In the genomic region with DNA sequence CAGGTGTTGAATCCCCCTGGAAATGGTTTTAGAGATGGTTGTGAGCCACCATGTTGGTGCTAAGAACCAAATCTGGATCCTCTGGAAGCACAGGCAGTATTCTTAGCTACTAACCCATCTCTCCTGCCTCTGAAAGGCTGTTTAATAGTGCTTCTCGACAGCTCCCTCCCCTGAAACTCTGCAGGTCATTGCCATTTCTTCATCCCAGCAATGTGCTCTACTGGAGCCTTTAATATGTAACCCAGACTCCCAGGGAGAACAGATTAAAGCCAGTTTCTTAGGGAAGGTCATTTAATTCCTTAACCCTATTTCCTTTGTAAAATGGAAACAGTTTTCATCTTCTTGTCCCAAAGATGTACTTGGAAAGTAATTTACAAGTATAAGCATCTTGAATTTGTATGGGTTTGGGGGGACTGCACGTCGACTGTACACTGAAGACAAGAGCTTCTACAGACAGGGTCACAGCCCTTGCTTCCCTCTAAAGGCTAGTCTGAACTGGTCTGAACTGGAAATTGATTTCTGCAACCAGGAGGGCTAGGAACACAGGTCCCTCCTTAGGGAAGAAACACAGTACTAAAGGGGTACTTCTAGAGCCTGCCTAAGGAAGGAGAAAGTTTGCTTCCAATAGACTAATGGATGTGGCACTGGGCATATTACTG, we compare ENCODE assay signal across 9 mouse cellular contexts. TPM values are rescaled to one million over a fixed set of nuclear protein-coding genes. Genes with fewer than 3 reads are reported as not detected.
DNase-seq lines count a peak whose midpoint lies in the region; ATAC-seq and TF ChIP-seq lines count a peak whose summit lies in the region.
"Had no signal": no experiment of that assay in that cellular context is flagged by ENCODE, and none has a peak within 500 bp of the region (broad histone marks: within the 10 kb centered on the region; RNA-seq: fewer than 3 reads in every experiment).

No protein-coding gene starts in this region.

- 0 out of 2 replicates have a peak, but pooled peaks cover 3% of the 10 kb centered on the region for H3K36me3 ChIP-seq in lung, postnatal 0 days (ENCODE audit: insufficient read depth, low read length)
- peaks cover 14% of the 10 kb centered on the region; the same call in 1 of the 2 replicates for H3K36me3 ChIP-seq in embryonic facial prominence, embryonic 15.5 days
- peaks cover 6% of the 10 kb centered on the region for H3K36me3 ChIP-seq in stomach, embryonic 14.5 days (ENCODE audit: control insufficient read depth, insufficient read depth, low read length)

- no peak overlapping the region for H3K4me3 ChIP-seq in lung, postnatal 0 days (ENCODE audit: low read depth, low read length)
- H3K4me3 ChIP-seq in embryonic facial prominence, embryonic 15.5 days (replicated peaks), result no peak overlapping the region
- no peak overlapping the region for H3K4me3 ChIP-seq in stomach, embryonic 14.5 days (ENCODE audit: low read depth, low read length)

- no peak for ATAC-seq in lung, postnatal 0 days
- no peak for ATAC-seq in embryonic facial prominence, embryonic 15.5 days (ENCODE audit: insufficient number of reproducible peaks, low FRiP score, low TSS enrichment, low read depth)
- ATAC-seq in stomach, embryonic 14.5 days (ENCODE audit: insufficient number of reproducible peaks, insufficient read depth, low FRiP score, low read depth), result no peak
- ATAC-seq in erythroblast, adult 5-6 weeks (replicated peaks; ENCODE audit: low FRiP score, poor library complexity, severe bottlenecking), result no peak

- H3K4me2 ChIP-seq in lung, postnatal 0 days (replicated peaks; ENCODE audit: low read depth, low read length), result no peak overlapping the region
- H3K4me2 ChIP-seq in embryonic facial prominence, embryonic 15.5 days (replicated peaks), result no peak overlapping the region
- peak overlapping the region; percentile 97; the same call in 1 of the 2 replicates for H3K4me2 ChIP-seq in stomach, embryonic 14.5 days (replicated peaks; ENCODE audit: low read depth, low read length)

- 0 out of 2 replicates have a peak, but pooled peaks cover 5% of the 10 kb centered on the region for H3K27me3 ChIP-seq in lung, postnatal 0 days (replicated peaks; ENCODE audit: insufficient read depth, low read length)
- peaks cover 26% of the 10 kb centered on the region for H3K27me3 ChIP-seq in embryonic facial prominence, embryonic 15.5 days
- peaks cover 17% of the 10 kb centered on the region; the same call in 1 of the 2 replicates for H3K27me3 ChIP-seq in stomach, embryonic 14.5 days (ENCODE audit: control insufficient read depth, insufficient read depth, low read length)

- H3K4me1 ChIP-seq in lung, postnatal 0 days (ENCODE audit: insufficient read depth, low read depth, low read length), result peaks cover 24% of the 10 kb centered on the region
- peaks cover 64% of the 10 kb centered on the region for H3K4me1 ChIP-seq in embryonic facial prominence, embryonic 15.5 days
- H3K4me1 ChIP-seq in stomach, embryonic 14.5 days (ENCODE audit: control insufficient read depth, insufficient read depth, low read length), result peaks cover 36% of the 10 kb centered on the region

- H3K27ac ChIP-seq in lung, postnatal 0 days (ENCODE audit: low read length), result 0 out of 2 replicates have a peak overlapping the region, but pooled peaks have one; percentile 59
- H3K27ac ChIP-seq in embryonic facial prominence, embryonic 15.5 days (replicated peaks), result peak overlapping the region; percentile 60; the same call in 1 of the 2 replicates
- H3K27ac ChIP-seq in stomach, embryonic 14.5 days (ENCODE audit: low read length), result peak overlapping the region; percentile 76
- H3K27ac ChIP-seq: heart, adult 2 months; limb, embryonic 12.5 days had no signal

- TF ChIP-seq EP300 in lung, postnatal 0 days (IDR thresholded peaks at IDR 0.05), result no peak

- DNase-seq in kidney, adult 11 months, result peak; percentile 40
- no peak for DNase-seq in kidney, postnatal 14 days
- DNase-seq in lung, postnatal 0 days (ENCODE audit: low spot score), result no peak
- DNase-seq in lung, adult 18-20 months, result no peak

- H3K9ac ChIP-seq in lung, postnatal 0 days (replicated peaks; ENCODE audit: low read depth), result no peak overlapping the region
- no peak overlapping the region for H3K9ac ChIP-seq in embryonic facial prominence, embryonic 15.5 days
- no peak overlapping the region for H3K9ac ChIP-seq in stomach, embryonic 14.5 days (replicated peaks; ENCODE audit: low read depth, low read length)

- 72% methylated on average over 3 of the region's 3 CpGs for WGBS in lung, postnatal 0 days
- WGBS in embryonic facial prominence, embryonic 15.5 days, result 80% methylated on average over 3 of the region's 3 CpGs
- WGBS in stomach, embryonic 14.5 days, result 72% methylated on average over 3 of the region's 3 CpGs

- TF ChIP-seq CTCF in lung, postnatal 0 days (IDR thresholded peaks at IDR 0.05), result no peak

- no peaks in the 10 kb centered on the region for H3K9me3 ChIP-seq in lung, postnatal 0 days (ENCODE audit: low read length)
- no peaks in the 10 kb centered on the region for H3K9me3 ChIP-seq in embryonic facial prominence, embryonic 15.5 days (replicated peaks)
- no peaks in the 10 kb centered on the region for H3K9me3 ChIP-seq in stomach, embryonic 14.5 days (ENCODE audit: control insufficient read depth, low read depth, low read length)
- H3K9me3 ChIP-seq: limb, embryonic 12.5 days had no signal

RNA-seq across cellular contexts. Expression of a gene that starts 4.5 kb away (rescaled TPM):
- 13.2 and 14.9 TPM in 2 replicates for polyA plus RNA-seq in lung, postnatal 0 days (2015; fragmentation: Nextera tagmentation; extraction: Ambion mirVana)
- polyA plus RNA-seq in embryonic facial prominence, embryonic 15.5 days (2015; fragmentation: Nextera tagmentation; extraction: Ambion mirVana), result 13.3 and 14.6 TPM in 2 replicates
- polyA plus RNA-seq in stomach, embryonic 14.5 days (2014; fragmentation: Nextera tagmentation; extraction: Ambion mirVana), result 9.0 and 9.9 TPM in 2 replicates
- 0.96 and 3.8 TPM in 2 replicates for total RNA-seq in erythroblast, adult 5-6 weeks (2015; ENCODE audit: low replicate concordance)
- 6.4 and 7.7 TPM in 2 replicates for total RNA-seq in erythroblast, adult 5-6 weeks (2017; ENCODE audit: low replicate concordance)

RNA-seq across cellular contexts. Expression of a gene that starts 11.3 kb away (rescaled TPM):
- 36.5 and 38.7 TPM in 2 replicates for polyA plus RNA-seq in lung, postnatal 0 days (2015; fragmentation: Nextera tagmentation; extraction: Ambion mirVana)
- 52.3 and 59.1 TPM in 2 replicates for polyA plus RNA-seq in embryonic facial prominence, embryonic 15.5 days (2015; fragmentation: Nextera tagmentation; extraction: Ambion mirVana)
- polyA plus RNA-seq in stomach, embryonic 14.5 days (2014; fragmentation: Nextera tagmentation; extraction: Ambion mirVana), result 58.0 and 63.4 TPM in 2 replicates
- 160 and 210 TPM in 2 replicates for total RNA-seq in erythroblast, adult 5-6 weeks (2015; ENCODE audit: low replicate concordance)
- total RNA-seq in erythroblast, adult 5-6 weeks (2017; ENCODE audit: low replicate concordance), result 363 and 459 TPM in 2 replicates

RNA-seq across cellular contexts. Expression of a gene that starts 11.7 kb away (rescaled TPM):
- 12.2 TPM in 2 replicates for polyA plus RNA-seq in lung, postnatal 0 days (2015; fragmentation: Nextera tagmentation; extraction: Ambion mirVana)
- polyA plus RNA-seq in embryonic facial prominence, embryonic 15.5 days (2015; fragmentation: Nextera tagmentation; extraction: Ambion mirVana), result 10.3 and 15.2 TPM in 2 replicates
- polyA plus RNA-seq in stomach, embryonic 14.5 days (2014; fragmentation: Nextera tagmentation; extraction: Ambion mirVana), result 9.2 and 9.8 TPM in 2 replicates
- 0.63 TPM in 1 of 2 replicates, not detected in the other for total RNA-seq in erythroblast, adult 5-6 weeks (2015; ENCODE audit: low replicate concordance)
- total RNA-seq in erythroblast, adult 5-6 weeks (2017; ENCODE audit: low replicate concordance), result 3.1 and 4.2 TPM in 2 replicates

RNA-seq across cellular contexts. Expression of a gene that starts 15.5 kb away (rescaled TPM):
- polyA plus RNA-seq in lung, postnatal 0 days (2015; fragmentation: Nextera tagmentation; extraction: Ambion mirVana), result 28.3 and 32.8 TPM in 2 replicates
- polyA plus RNA-seq in embryonic facial prominence, embryonic 15.5 days (2015; fragmentation: Nextera tagmentation; extraction: Ambion mirVana), result 67.3 and 69.3 TPM in 2 replicates
- polyA plus RNA-seq in stomach, embryonic 14.5 days (2014; fragmentation: Nextera tagmentation; extraction: Ambion mirVana), result 84.6 and 88.9 TPM in 2 replicates
- total RNA-seq in erythroblast, adult 5-6 weeks (2015; ENCODE audit: low replicate concordance), result 77.1 and 92.0 TPM in 2 replicates
- total RNA-seq in erythroblast, adult 5-6 weeks (2017; ENCODE audit: low replicate concordance), result 33.9 and 49.3 TPM in 2 replicates

RNA-seq across cellular contexts. Expression of a gene that starts 31.5 kb away (rescaled TPM):
- polyA plus RNA-seq in lung, postnatal 0 days (2015; fragmentation: Nextera tagmentation; extraction: Ambion mirVana), result 27.9 and 28.0 TPM in 2 replicates
- polyA plus RNA-seq in embryonic facial prominence, embryonic 15.5 days (2015; fragmentation: Nextera tagmentation; extraction: Ambion mirVana), result 27.9 and 28.0 TPM in 2 replicates
- polyA plus RNA-seq in stomach, embryonic 14.5 days (2014; fragmentation: Nextera tagmentation; extraction: Ambion mirVana), result 27.0 TPM in 2 replicates
- 18.2 and 36.5 TPM in 2 replicates for total RNA-seq in erythroblast, adult 5-6 weeks (2015; ENCODE audit: low replicate concordance)
- total RNA-seq in erythroblast, adult 5-6 weeks (2017; ENCODE audit: low replicate concordance), result 18.7 and 21.0 TPM in 2 replicates
